Mouse (Mus musculus) ovary, postnatal 36 days (tissue): ENCODE data around the gene Gm43720.

Experiments
- DNase-seq: peaks from one replicate; pipeline ENCODE4 v3.0.0; 2022; ENCODE audit warnings: low spot score, mixed read lengths

Gene Gm43720

GRCm38 (mm10) chr5:138279585-138280424 is at the start of gene Gm43720, which contains the start of the genes Gpc2 and Stag3:
TSS of gene Gm43720 (minus strand) at chr5:138279958.
TSS of gene Gpc2 (minus strand) at chr5:138280005.
TSS of gene Stag3 (plus strand) at chr5:138280240.
- peak; percentile 82 for DNase-seq

GRCm38 (mm10) chr5:138312795-138313194 is 33.0 kb upstream of the Gm43720 start:
- DNase-seq, result no peak

- no peak for DNase-seq
These were observed 19.9 kb upstream of the Gm43720 start for GRCm38 (mm10) chr5:138299613-138300012.

GRCm38 (mm10) chr5:138294158-138294557 is 14.4 kb upstream of the Gm43720 start:
- DNase-seq, result no peak

GRCm38 (mm10) chr5:138291638-138292037 is 11.9 kb upstream of the Gm43720 start:
- no peak for DNase-seq

- DNase-seq, result no peak
These were observed 8.1 kb upstream of the Gm43720 start for GRCm38 (mm10) chr5:138287861-138288260.

GRCm38 (mm10) chr5:138283540-138283939 is 3.8 kb upstream of the Gm43720 start:
- DNase-seq, result no peak

GRCm38 (mm10) chr5:138281798-138282197 is 2.0 kb upstream of the Gm43720 start:
- DNase-seq, result no peak

GRCm38 (mm10) chr5:138280829-138281228 is 1.1 kb upstream of the Gm43720 start:
- DNase-seq, result no peak

- no peak for DNase-seq
These were observed 639 bp upstream of the Gm43720 start for GRCm38 (mm10) chr5:138280425-138280768.

- DNase-seq, result no peak
These were observed 1.8 kb downstream of the Gm43720 start for GRCm38 (mm10) chr5:138277994-138278393.

GRCm38 (mm10) chr5:138275216-138276050 is 4.3 kb downstream of the Gm43720 start:
- DNase-seq, result no peak

- DNase-seq, result no peak
These were observed 5.6 kb downstream of the Gm43720 start for GRCm38 (mm10) chr5:138274186-138274585.

GRCm38 (mm10) chr5:138272409-138272923 is 7.3 kb downstream of the Gm43720 start, which contains the start of gene Gal3st4:
TSS of gene Gal3st4 (minus strand) at chr5:138272840.
- DNase-seq, result no peak

GRCm38 (mm10) chr5:138271232-138271631 is 8.5 kb downstream of the Gm43720 start:
- DNase-seq, result no peak

- DNase-seq, result no peak
These were observed 10.8 kb downstream of the Gm43720 start for GRCm38 (mm10) chr5:138268980-138269379.

GRCm38 (mm10) chr5:138267114-138267513 is 12.6 kb downstream of the Gm43720 start:
- no peak for DNase-seq

- DNase-seq, result no peak
These were observed 14.0 kb downstream of the Gm43720 start for GRCm38 (mm10) chr5:138265712-138266111.

GRCm38 (mm10) chr5:138264207-138264578 is 15.6 kb downstream of the Gm43720 start:
- DNase-seq, result no peak

GRCm38 (mm10) chr5:138263260-138264206 is 16.2 kb downstream of the Gm43720 start, which contains the start of gene BC037034:
TSS of gene BC037034 (minus strand) at chr5:138264033.
- peak; percentile 87 for DNase-seq

GRCm38 (mm10) chr5:138262582-138263240 is 17.0 kb downstream of the Gm43720 start:
- no peak for DNase-seq
